Mouse (Mus musculus) neutrophil, adult 5-6 weeks (primary cell): ENCODE results near the gene Gm49776. TPM values are rescaled to one million over a fixed set of nuclear protein-coding genes. Genes with fewer than 3 reads are reported as not detected.
"Not testable (repeated sequence)": the region's sequence is repeated elsewhere in the genome, so short reads cannot be mapped to it uniquely, and the experiment has no call there.

Experiments
- ATAC-seq: fragments of 151-379, 151-347 bp; 2 replicates; pipeline ENCODE4 v1.8.0; 2017; ENCODE audit warnings: mild to moderate bottlenecking, moderate TSS enrichment; ENCODE audit not compliant: insufficient number of reproducible peaks, poor library complexity, low FRiP score, severe bottlenecking; ENCODE audit errors: extremely low read depth
- total RNA-seq: library from RNA; stranded (forward); fragments of 200-1000 nt; gene quantifications from 2 replicates; pipeline ENCODE4 v1.2.3, GENCODE M21; 2017

Gm49776 gene
- total RNA-seq, 1 experiment from 2014 or later: not detected

- ATAC-seq: peak; percentile 47; the same call in 1 of the 2 replicates
These were observed 46.5 kb downstream of the Gm49776 start for GRCm38 (mm10) chr16:18211417-18212171.

GRCm38 (mm10) chr16:18210701-18211416 lies 47.3 kb downstream of the Gm49776 start:
- no peak for ATAC-seq

GRCm38 (mm10) chr16:18203430-18204091 lies 54.6 kb downstream of the Gm49776 start:
- no peak for ATAC-seq

GRCm38 (mm10) chr16:18202061-18202460 lies 56.1 kb downstream of the Gm49776 start:
- no peak for ATAC-seq

- ATAC-seq: no peak
These were observed 56.5 kb downstream of the Gm49776 start for GRCm38 (mm10) chr16:18201620-18202019.

GRCm38 (mm10) chr16:18200062-18200461 lies 58.1 kb downstream of the Gm49776 start:
- ATAC-seq: no peak

GRCm38 (mm10) chr16:18198365-18199098 lies 59.6 kb downstream of the Gm49776 start:
- ATAC-seq: no peak

- no peak for ATAC-seq
These were observed 60.2 kb downstream of the Gm49776 start for GRCm38 (mm10) chr16:18197881-18198280.

GRCm38 (mm10) chr16:18195561-18195960 lies 62.6 kb downstream of the Gm49776 start:
- ATAC-seq: not testable (repeated sequence)

Other genes with a start within 250 kb of the Gm49776 start
- 5.1 and 5.2 TPM in 2 replicates for gene Dgcr6, start 205.5 kb downstream of the Gm49776 start, total RNA-seq
- gene Prodh, start 168.1 kb downstream of the Gm49776 start, total RNA-seq: 0.98 and 3.8 TPM in 2 replicates
- gene Rtn4r, start 130.7 kb downstream of the Gm49776 start, total RNA-seq: not detected in 2 replicates
- not detected in 2 replicates for gene Ccdc188, start 40.4 kb downstream of the Gm49776 start, total RNA-seq
- gene Zdhhc8, start 23.2 kb downstream of the Gm49776 start, total RNA-seq: 9.3 and 14.0 TPM in 2 replicates
- gene Trmt2a, start 9.6 kb downstream of the Gm49776 start, total RNA-seq: 113 and 131 TPM in 2 replicates
- gene Ranbp1, start 9.6 kb downstream of the Gm49776 start, total RNA-seq: 56.7 and 62.2 TPM in 2 replicates
- 47.6 and 72.4 TPM in 2 replicates for gene Dgcr8, start 30.9 kb upstream of the Gm49776 start, total RNA-seq
- 23.8 and 30.3 TPM in 2 replicates for gene Tango2, start 89.8 kb upstream of the Gm49776 start, total RNA-seq
- gene Arvcf, start 89.9 kb upstream of the Gm49776 start, total RNA-seq: 3.9 and 4.7 TPM in 2 replicates
- gene Txnrd2, start 168.1 kb upstream of the Gm49776 start, total RNA-seq: 6.1 and 8.5 TPM in 2 replicates
- 12.3 and 14.5 TPM in 2 replicates for gene Comt, start 168.5 kb upstream of the Gm49776 start, total RNA-seq
- gene Gnb1l, start 240.4 kb upstream of the Gm49776 start, total RNA-seq: 0.47 and 0.61 TPM in 2 replicates
- gene Rtl10, start 240.6 kb upstream of the Gm49776 start, total RNA-seq: 2.8 and 2.9 TPM in 2 replicates